Mouse (Mus musculus) ovary, postnatal 36 days (tissue): ENCODE measurements around the gene Glud1.

Experiments used
- DNase-seq: peaks from one replicate; pipeline ENCODE4 v3.0.0; 2022; ENCODE audit warnings: low spot score, mixed read lengths

Glud1 gene

DNA sequence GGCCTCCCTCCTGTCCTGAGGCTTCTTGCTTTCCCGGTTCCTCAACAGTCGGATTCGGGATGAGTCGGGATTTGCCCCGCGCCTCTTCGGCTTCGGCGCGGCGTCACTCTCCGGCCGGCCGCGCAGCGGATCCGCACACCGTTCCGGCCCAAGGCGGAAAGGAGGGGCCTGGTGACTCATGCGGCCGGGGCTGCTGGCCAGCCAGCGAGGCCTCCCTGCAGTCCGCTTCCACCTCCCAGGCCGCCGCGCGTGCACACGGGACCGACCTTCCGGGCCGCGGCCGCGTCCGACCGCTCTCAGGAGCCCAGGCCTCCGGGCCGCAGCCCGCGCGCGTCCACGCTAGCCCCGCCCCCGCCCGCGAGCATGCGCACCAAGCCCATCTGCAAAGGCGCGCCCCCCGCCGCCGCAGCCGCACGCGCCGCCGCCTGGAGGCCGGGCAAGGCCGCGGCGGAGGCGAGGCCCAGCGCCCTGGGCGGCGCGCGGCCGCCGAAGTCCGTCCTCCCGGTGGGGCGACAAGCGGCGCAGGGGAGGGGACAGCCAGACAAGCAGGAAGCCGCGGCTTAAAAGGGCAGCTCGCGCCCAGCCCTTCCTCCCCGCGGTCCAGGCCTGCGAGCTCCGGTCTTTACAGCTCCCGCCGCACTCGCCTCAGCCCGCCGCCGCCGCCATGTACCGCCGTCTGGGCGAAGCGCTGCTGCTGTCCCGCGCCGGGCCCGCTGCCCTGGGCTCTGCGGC is at the start of gene Glud1, which contains the start of gene Shld2:
Gene Glud1 (plus strand): TSS at position 494 of the 732 bp plus-strand sequence.
Gene Shld2 (minus strand): TSS at position 260 of the 732 bp plus-strand sequence.
- DNase-seq = peak; percentile 98

DNA sequence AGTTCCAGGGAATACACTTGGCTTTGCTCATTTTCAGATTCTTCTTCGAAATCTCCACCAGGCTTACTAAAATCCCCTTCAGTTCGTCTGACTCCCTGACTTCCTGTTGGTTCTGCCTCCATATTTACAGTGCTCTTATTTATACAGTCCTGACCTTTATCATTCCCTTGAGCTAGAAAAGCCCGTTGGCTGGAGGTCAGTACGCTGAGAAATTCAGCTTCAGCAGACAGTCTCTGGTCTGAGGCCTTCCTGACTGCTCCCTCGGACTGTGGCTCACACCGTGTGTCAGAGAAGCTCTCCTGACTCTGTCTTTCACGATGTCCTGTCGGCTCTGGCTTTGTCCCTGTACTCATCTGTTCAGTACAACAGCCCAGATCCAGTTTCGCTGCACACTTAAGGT is 42.5 kb upstream of the Glud1 start:
- DNase-seq = no peak

DNA sequence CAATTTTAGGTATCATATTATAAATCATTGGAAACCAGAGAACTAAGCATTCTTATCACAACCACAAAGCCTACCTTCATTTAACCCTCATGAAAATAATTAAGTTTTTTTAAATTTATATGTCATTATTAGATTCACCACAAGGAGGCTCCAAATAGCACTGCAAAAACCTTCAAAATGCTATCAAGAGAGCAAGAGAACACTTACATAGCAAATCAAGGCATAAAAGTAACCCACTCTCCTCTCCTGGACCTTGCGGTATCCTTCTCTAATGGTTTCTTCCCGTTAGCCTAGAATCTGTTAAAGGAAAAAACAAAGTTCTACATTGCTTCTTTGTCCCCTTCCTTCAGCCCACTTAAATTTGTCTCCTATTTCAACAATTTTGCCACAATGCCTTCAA is 37.2 kb upstream of the Glud1 start:
- no peak for DNase-seq

DNA sequence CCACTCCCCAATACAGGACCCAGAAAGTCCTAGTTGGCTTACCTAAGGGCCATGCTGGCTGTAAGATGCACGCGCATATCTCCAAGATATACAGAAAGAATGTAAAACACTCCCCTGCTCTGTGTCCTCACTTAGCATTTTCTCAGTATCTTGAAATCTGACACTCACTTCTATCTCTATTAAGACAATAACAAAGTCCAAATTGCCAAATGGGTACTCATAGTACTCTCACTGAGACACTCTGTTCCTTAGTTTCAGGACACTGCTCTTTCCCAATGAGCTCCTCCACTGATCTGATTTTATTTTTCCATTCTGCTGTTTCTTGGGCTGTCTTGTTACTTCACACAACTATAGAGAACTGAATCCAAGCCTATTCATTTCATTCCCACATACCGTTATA is 36.4 kb upstream of the Glud1 start:
- DNase-seq = no peak

DNA sequence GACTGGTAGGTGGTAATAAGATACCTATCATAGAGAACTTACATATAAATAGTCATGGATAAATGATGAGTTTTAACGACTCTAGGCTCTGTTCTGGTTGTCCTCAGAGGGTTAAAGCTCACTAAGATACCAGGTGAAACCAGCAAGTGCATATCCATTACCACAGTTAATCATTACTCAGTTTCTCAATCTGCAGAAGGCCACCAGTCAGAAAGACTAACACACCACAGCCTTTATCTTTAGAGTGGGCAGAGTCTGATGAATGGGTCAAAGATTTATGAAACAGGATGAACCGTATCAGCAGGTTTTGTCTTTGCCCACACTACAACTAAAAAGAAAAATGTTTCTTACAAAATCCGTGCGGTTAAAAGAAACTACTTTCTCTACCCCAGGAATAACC is 35.3 kb upstream of the Glud1 start:
- no peak for DNase-seq

DNA sequence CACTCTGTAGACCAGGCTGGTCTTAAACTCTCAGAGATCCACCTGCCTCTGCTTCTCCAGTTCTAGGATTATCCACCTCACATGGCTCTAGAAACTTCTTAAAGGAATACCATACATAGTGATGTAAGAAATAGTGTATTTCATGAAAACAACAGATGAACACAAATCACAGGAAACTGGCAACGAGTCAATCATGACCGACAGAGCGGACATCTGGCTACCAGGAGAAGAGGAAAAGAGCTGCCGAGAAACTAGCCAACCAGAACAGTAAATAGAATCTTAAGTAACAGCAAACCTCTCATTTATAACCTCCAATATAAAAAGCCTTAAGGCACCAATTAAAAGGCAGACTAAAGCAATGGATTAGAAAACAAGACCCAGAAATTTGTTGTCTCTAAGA is 30.8 kb upstream of the Glud1 start:
- DNase-seq = no peak

DNA sequence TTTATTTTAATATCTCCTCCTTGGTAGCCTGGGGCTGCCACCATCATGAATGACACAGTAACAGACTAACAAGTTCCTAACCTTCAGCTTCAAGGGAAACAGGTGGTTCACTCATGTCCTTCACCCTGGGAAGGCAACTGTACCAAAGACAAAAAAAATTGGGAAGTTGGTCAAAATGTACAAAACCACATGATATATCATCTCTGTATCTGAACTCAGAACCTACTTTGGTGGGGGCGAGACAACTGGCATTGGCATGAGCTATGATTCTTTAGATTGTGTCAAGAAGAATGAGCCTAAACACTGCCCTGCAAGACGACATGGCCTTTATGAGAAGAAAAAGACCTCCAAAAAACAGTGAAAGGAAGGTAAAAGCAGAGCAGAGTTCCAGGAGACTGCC is 29.7 kb upstream of the Glud1 start:
- DNase-seq = no peak

DNA sequence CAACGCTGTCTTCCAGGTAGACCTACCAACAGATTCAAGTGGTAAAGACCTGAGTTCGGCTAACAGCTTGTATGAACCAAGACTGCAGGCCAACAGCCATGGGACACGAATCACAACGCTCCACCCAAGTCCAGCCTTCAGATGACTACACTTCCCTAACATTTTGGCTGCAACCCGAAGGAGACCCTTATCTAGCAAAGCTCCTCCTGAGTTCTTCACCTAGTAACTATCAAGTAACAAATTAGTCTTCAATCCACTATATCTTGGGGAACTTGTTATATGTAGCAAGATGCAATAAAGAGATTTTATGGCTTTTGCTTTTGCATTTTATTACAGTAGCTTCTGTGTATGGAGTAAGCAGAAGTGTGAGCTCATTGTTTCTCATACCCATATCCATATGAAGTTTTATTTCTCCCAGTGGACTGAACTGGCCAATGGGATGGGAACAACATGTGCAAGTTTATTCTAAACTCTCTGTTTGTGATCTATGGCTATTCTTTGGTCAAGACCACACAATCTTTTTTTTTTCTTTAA is 28.7 kb upstream of the Glud1 start:
- DNase-seq = no peak

DNA sequence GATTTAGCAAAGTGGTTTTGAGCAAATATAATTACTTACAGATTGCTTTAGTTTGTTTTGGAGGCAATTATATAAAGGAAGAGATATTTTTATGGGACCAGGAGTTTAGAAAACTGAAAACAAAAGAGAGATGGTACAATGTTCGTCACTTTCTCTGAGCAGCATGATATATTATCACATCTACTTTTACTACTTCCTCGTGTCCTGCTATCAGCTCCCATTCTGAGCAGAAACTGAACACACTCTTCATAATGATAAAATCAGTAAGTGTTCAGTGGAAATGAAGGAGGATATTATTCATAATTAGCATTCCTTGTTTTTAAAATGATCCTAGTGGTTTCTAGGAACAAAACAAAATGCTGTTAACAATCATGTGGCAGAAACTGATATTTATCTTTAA is 22.1 kb upstream of the Glud1 start:
- DNase-seq = no peak

DNA sequence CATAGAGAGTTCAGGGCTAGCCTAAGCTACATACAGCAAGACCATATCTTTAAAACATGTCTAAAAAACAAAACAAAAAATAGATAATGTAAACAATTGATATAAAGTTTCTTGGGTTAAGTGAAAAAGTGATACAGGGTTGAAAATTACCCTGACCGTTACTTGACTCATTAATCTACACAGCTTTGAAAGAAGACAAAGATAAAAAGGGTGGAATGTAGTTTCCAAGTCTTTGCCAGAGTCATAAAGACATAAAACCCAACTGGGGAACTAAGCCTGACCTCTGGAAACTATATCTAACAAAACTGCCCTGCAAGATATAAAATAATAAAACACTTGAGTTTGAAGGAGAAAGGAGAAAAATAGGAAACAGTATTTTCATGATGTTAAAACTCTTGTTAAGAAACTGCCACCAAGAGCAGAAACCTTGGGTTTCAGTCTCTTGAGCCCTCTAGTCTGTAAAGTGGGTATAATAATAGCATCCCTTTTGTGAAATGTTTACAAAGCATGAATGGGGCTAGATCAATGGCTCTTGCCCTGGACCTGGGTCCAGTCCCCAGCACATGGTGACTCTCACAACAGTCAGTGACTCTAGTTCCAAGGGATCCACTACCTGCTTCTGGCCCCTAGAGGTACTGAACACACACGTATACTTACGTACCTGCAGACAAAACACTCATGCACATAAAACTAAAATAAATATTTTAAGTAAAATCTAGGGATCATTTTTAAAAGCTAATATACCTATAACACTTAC is 21.1 kb upstream of the Glud1 start:
- DNase-seq = no peak

DNA sequence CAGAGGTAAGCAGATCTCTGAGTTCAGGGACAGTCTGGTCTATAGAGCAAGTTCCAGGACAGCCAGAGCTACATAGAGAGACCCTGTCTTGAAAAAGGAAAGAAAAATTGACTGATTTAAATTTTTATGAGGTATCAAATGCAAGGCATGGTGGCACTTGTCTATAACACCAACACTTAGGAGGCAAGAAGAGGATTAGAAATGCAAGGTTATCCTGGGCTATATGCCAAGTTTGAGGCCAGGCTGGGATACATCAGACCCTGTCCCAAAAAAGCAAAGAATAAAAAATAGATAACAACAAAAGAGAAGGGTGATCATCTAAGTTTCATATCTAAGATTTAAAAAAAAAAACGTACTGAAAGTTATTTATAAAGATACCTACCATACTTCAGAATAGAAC is 20.3 kb upstream of the Glud1 start:
- DNase-seq = no peak

DNA sequence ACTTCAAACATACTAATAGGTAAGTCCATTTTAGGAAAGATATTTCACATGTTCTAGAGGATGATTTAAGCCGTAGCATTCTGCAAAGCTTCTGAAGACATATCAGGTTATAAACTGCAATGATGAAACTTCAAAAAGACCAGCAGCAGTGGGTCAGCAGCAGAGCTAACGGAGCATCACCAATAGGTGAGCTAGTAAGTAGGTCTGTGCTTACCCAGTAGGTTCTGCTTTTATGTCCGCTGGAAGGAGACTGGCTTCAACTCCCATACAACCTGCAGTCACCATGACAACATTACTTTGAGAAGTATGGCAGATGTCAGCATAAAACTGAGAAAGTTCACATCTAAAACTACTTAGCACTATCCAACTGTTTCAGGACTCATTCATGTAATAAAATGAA is 16.9 kb upstream of the Glud1 start:
- DNase-seq = no peak

DNA sequence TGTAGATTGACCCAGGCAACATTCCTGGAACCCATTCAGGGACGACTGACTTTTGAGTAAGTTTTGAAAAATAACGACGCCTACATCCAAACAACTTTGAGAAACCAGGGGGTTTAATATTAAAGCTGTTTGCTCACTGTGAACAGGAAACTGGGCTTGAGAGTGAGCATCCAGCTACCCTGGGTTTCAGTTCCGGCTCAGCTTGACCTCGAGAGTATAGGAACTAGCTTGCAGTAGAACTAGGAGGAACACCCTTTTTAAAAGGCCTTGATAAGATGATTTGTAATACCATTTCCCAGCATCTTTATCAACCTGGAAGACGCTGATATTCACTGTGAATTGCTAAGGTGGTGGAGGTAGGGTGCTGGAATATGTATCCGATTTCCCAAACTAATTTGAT is 14.2 kb upstream of the Glud1 start:
- DNase-seq = no peak

DNA sequence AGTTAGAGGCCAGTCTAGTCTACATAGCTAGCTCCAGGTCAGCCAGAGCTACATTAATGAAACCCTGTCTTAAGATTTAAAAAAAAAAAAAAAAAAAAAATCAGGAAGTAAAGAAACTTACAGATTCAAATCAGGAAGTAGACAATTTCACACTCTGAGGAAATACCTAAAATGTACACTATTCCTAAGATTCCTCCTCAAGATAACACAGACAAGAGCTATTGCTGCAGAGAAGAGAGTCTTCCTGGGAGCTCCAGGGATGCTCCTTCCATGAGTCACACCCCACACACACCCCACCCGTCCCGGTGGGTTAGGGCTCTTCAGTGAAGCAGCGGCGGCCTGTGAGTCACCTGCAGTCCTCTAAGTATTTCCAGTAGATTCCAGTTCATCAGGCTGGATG is 13.5 kb upstream of the Glud1 start:
- no peak for DNase-seq

DNA sequence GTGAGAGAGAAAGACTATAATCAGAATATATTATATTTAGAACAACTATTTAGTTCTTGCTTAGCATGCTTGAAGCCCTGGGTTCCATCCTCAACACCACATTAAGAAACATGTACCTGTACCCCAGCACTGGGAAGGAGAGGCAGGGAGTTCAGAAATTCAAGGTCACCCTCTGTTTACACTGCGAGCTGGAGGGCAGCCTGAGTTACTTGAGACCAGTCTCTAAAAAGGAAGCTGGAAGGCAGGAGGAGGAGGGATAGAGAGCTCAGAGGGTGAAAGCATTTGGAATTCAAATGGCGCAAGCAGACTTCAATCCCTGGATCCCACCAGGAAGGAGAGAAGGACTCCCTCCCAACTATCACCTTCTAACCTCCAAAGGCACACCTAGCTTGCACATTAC is 12.9 kb upstream of the Glud1 start:
- DNase-seq = no peak

DNA sequence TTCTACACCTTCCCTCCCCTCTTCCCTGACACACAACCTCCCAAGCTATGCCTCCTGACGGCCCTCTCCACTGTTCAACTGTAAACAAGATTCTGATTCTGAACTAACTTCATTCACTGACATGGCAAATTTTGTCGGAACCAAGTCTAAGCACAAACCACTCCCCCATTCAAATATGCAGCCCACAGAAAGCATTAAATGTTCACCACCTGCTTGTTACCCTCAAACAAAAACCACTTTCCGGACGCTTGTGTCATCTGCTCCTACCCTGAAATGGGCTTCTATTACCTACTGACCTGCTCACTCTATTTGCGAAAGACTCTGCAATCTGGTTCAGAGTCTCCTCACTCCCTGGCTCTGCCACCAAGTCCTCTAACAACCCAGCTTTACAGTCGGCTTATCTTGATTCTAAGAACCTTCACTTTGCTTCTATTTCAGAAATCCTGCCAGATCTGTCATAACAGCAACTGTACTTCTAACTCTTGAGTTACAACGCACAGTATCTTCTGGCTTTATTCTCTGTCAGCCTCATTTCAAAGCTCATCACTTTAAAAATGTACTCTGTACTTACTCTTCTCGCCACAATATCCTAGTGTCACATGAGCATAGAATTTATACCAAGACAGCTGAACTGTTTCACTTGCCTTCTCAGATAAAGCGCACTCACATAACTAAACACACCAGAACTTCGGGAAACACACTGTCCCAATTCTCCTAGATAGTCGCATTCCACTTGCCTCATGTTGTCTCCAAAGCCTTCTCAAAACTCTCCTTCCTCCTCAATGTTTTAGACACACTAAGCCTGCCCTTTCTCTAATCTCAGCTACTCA is 11.4 kb upstream of the Glud1 start:
- no peak for DNase-seq

DNA sequence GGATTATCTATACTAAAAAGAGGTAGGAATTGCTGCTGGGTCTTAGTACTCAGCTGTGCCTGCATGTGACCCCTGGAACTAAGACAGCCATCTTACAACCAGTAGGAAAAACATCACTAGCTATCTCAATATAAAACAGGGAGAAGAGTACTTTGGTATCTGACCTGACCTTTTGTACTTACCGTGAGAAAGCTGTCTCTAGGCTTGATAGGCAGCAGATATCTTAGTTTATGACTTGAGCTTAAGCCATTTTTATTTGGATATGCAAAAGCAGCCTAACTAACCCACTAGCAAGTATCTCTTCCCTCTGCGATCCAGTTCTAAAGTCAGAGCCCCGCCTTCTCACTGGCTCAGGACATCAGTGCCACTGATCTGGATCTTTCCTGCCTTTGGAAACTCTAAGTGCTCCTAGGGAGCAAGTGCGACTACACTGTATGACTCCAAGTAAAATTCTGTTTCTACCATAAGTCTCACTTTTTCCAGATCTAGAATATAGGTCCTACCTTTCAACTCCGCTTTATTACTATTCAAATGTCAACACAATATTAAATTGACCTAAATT is 7.8 kb upstream of the Glud1 start:
- no peak for DNase-seq

DNA sequence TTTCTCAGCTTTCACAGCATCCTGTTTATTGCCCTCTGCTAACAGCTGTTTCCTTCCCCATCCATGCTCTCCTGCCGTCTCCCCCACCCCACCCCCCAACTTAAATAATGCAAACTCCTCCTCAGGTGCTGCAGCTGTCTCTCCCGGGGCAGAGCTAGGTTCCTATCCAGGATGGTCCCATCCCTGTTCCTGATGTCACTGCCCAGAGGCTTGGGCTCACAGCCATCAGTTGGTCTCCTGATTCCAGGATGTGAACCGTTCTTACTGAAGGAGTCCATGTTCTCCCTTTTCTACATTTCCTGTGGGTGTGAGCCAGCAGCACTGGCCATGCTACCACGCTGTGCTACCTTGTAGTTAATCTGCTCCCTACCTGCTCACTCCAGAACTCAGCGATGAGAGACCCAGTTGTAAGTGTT is 7.3 kb upstream of the Glud1 start:
- no peak for DNase-seq

DNA sequence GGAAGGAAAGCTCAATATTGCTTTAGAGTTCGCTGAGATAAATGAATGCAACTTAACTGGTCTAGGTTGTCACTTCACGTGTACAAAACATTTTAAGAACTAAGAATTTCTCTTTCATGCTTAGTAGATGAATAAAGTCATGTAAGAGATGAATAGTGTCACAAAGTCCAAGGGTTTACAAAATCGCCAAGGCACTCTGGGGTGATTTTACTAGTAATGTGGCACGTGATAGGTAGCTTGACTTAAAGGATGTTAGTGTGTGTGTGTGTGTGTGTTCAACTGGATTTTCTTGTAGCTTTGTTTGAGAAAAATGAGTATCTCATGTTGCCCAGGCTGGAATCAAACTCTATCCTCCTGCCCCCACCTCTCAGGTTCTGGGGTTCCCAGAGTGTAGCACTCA is 1.3 kb upstream of the Glud1 start:
- DNase-seq = no peak

DNA sequence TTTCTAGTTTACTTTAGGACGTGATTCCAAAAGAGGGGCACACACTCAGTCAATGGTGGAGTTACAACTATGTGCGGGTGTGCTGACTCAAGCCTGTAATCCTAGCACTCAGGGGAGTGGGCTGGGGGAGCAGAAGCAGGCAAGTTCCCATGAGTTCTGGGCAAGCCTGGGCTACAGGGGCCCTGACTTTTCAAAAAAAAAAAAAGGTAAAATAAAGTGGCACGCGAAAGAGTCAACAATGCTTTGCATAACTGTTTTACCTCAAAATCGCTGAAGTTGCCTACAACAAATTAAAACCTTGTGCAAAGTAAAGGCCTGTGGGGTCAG is 657 bp upstream of the Glud1 start:
- DNase-seq = no peak

DNA sequence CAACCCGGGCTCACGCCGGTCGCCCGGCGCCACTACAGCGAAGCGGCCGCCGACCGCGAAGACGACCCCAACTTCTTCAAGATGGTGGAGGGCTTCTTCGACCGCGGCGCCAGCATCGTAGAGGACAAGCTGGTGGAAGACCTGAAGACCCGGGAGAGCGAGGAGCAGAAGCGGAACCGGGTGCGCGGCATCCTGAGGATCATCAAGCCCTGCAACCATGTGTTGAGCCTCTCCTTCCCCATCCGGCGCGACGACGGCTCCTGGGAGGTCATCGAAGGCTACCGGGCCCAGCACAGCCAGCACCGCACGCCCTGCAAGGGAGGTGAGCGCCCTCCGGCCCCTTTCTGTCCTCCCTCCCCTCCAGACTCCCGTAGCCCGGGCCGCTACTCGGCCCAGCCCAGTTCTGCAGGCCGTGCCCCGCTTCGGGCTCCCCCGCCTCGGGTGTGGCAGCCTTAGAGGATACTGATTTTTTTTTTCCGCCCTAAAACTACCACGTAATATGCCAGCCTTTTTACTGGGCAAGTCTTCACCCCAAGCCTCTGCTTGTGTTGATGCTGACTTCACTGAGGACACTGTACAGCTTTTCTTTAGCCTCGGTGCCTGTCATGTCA is 599 bp downstream of the Glud1 start:
- DNase-seq = peak; percentile 55

DNA sequence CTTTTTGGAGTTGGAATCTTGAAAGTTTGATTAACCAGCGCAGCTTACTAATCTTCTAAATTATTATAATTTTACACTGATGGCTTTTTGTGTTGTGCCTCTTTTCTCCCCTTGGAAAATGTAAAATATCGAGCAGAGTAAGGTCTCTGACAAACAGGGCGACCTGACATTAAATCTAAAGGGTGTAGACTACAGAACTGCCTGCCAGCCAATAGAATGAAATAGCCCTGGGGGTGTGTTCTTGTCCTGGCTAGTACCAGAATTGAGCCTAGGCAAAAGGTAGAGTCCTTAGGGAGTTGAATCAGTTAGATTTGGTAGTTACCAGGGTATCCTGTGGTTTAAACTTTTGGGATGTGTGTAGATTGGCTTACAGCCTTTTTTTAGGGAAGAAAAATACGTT is 1.2 kb downstream of the Glud1 start:
- no peak for DNase-seq
